Mouse (Mus musculus): ENCODE measurements around the gene Por.
A peak's percentile ranks its signal among the peaks of the same experiment; 100 is the strongest.

GRCm38 (mm10) chr5:135743741-135744609 is 74.1 kb downstream of the Por start, which contains the start of gene Tmem120a:
- TF ChIP-seq CTCF (IDR thresholded peaks at IDR 0.05; ENCODE audit: borderline replicate concordance, extremely low read depth, insufficient read depth, insufficient read length) (no peak), POLR2A (IDR thresholded peaks at IDR 0.05; ENCODE audit: borderline replicate concordance, extremely low read depth, insufficient read depth, insufficient read length, poor library complexity, severe bottlenecking) (peak; percentile 84)
